Mouse (Mus musculus): Measurements from ENCODE around the gene Tnip1. TPM values are rescaled to one million over a fixed set of nuclear protein-coding genes. Genes with fewer than 3 reads are reported as not detected.

The Tnip1 gene
- total and polyA plus RNA-seq, 2 experiments from 2014 or later: 16.6 to 19.7 TPM

DNA sequence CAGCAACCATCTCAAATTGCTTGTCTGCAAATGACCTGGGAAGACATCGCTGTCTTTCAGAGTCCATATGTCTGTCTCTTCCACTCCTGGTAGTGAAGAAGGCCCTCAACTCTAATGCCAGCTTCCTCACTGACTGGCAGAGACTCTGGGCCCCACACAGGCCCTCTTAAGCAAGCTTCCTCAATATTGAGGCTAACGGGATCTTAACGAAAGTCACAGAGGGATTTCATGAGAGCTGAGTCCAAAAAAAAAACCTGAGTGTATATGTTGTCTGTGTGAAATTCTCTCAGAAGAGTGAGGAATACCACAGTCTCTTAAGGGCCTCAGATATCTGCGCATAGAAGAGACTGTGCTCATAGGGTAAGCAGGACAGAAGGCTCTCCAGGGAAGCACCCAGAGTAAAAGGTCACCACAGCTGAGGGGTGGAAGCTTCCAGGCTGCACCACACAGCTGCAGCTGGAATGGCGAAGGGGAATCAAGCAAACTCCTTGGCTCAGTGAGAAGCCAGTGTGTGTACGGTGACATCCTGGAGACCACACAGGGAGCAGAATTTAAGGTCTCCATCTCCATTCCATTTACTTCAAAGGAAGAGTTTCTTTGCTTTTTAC lies 41.6 kb downstream of the Tnip1 start:
- Histone ChIP-seq H3K36me3 (replicated peaks; ENCODE audit: control insufficient read depth, insufficient read depth, low read length) (peaks cover 86% of the 10 kb centered on the region), H3K27me3 (ENCODE audit: control insufficient read depth, insufficient read depth, low read length) (no peaks in the 10 kb centered on the region), H3K4me2 (ENCODE audit: low read depth, low read length) (no peak overlapping the region), H3K27ac (ENCODE audit: low read depth) (peak overlapping the region; percentile 58), H3K9ac (replicated peaks; ENCODE audit: low read depth, low read length) (0 out of 2 replicates have a peak overlapping the region, but pooled peaks have one; percentile 12), H3K4me3 (ENCODE audit: low read depth, low read length) (no peak overlapping the region), H3K4me1 (ENCODE audit: control insufficient read depth, insufficient read depth) (0 out of 2 replicates have a peak, but pooled peaks cover 18% of the 10 kb centered on the region), H3K9me3 (replicated peaks; ENCODE audit: control insufficient read depth, low read length) (no peaks in the 10 kb centered on the region)
- ATAC-seq (ENCODE audit: insufficient read depth, low read depth) (no peak), DNase-seq (ENCODE audit: low spot score) (no peak)
- TF ChIP-seq EP300 (IDR thresholded peaks at IDR 0.05; ENCODE audit: low read depth): no peak
- no peak for TF ChIP-seq CTCF (IDR thresholded peaks at IDR 0.05; ENCODE audit: low read depth)
- WGBS: 72% methylated on average over 6 of the region's 6 CpGs

DNA sequence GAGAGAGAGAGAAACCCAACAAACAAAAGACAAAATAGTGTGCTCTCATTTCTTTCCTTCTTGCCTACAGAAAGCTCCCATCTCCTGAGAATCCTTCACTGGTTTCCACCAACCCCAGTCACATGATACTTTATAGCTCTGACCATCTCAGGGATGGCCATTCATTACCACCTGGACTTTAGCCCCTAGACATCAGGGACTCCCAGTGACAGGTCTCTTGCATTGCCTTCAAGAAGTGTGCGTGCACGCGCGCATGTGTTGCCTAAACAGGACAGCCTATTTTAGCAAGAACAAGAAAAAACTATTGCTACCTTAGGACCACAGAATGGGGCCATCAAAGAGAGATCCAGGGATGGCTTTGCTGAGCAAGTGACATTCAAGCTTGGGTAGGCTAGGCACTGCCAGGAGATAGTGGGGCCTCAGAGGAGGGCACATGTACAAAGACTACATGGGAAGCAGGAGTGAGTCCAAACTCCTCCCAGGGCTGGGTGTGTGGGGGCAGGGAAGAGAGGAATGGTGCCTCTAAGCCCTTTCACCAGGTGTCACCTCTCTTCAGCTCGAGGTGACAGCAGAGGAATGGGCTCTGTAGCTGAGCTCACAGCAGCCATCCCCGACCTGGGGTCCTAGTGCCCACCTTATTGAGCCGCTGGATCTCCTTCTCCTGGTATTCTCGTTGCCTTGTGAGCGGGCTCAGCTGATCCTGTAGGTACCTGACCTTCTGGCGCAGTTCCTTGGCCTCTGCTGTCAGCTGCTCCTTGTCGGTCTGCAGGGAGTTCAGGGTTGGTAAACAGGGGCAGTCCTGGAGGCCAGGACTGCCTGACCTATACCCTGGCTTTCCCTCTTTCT lies 42.4 kb downstream of the Tnip1 start:
- TF ChIP-seq CTCF (IDR thresholded peaks at IDR 0.05; ENCODE audit: low read depth) (no peak), EP300 (IDR thresholded peaks at IDR 0.05; ENCODE audit: low read depth) (no peak)
- ATAC-seq (ENCODE audit: insufficient read depth, low read depth) (peak; percentile 72), DNase-seq (ENCODE audit: low spot score) (no peak)
- WGBS: 61% methylated on average over 11 of the region's 11 CpGs
- H3K9ac ChIP-seq (replicated peaks; ENCODE audit: low read depth, low read length): 0 out of 2 replicates have a peak overlapping the region, but pooled peaks have one; percentile 7
- H3K4me1 ChIP-seq (ENCODE audit: control insufficient read depth, insufficient read depth): 0 out of 2 replicates have a peak, but pooled peaks cover 18% of the 10 kb centered on the region
- H3K4me3 ChIP-seq (ENCODE audit: low read depth, low read length): no peak overlapping the region
- peak overlapping the region; percentile 58 for H3K27ac ChIP-seq (ENCODE audit: low read depth)
- no peaks in the 10 kb centered on the region for H3K9me3 ChIP-seq (replicated peaks; ENCODE audit: control insufficient read depth, low read length)
- H3K4me2 ChIP-seq (ENCODE audit: low read depth, low read length): no peak overlapping the region
- H3K36me3 ChIP-seq (replicated peaks; ENCODE audit: control insufficient read depth, insufficient read depth, low read length): peaks cover 87% of the 10 kb centered on the region
- H3K27me3 ChIP-seq (ENCODE audit: control insufficient read depth, insufficient read depth, low read length): no peaks in the 10 kb centered on the region

DNA sequence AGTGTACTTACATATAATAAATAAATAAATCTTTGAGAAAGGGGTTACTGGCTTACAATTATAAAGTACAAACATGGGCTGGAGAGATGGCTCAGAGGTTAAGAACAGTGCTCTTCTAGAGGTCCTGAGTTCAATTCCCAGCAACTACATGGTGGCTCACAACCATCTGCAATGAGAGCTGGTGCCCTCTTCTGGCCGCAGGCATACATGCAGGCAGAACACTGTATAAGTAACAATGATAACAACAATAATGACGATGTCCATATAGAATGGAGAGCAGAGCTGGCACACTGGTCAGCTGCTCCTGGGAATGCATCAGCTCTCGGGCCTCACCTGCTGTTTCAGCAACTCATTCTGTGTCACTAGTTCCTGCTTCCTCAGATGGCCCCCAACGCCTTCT lies 44.4 kb downstream of the Tnip1 start:
- H3K27ac ChIP-seq (ENCODE audit: low read depth): no peak overlapping the region
- DNase-seq (ENCODE audit: low spot score) (no peak), ATAC-seq (ENCODE audit: insufficient read depth, low read depth) (no peak)
- no peaks in the 10 kb centered on the region for H3K9me3 ChIP-seq (replicated peaks; ENCODE audit: control insufficient read depth, low read length)
- TF ChIP-seq EP300 (IDR thresholded peaks at IDR 0.05; ENCODE audit: low read depth) (no peak), CTCF (IDR thresholded peaks at IDR 0.05; ENCODE audit: low read depth) (peak; percentile 11; the same call in 1 of the 2 replicates)
- H3K4me3 ChIP-seq (ENCODE audit: low read depth, low read length): no peak overlapping the region
- H3K27me3 ChIP-seq (ENCODE audit: control insufficient read depth, insufficient read depth, low read length): no peaks in the 10 kb centered on the region
- no peak overlapping the region for H3K9ac ChIP-seq (replicated peaks; ENCODE audit: low read depth, low read length)
- 0 out of 2 replicates have a peak, but pooled peaks cover 18% of the 10 kb centered on the region for H3K4me1 ChIP-seq (ENCODE audit: control insufficient read depth, insufficient read depth)
- H3K4me2 ChIP-seq (ENCODE audit: low read depth, low read length): no peak overlapping the region
- peaks cover 92% of the 10 kb centered on the region for H3K36me3 ChIP-seq (replicated peaks; ENCODE audit: control insufficient read depth, insufficient read depth, low read length)
- 93% methylated on average over 4 of the region's 4 CpGs for WGBS

DNA sequence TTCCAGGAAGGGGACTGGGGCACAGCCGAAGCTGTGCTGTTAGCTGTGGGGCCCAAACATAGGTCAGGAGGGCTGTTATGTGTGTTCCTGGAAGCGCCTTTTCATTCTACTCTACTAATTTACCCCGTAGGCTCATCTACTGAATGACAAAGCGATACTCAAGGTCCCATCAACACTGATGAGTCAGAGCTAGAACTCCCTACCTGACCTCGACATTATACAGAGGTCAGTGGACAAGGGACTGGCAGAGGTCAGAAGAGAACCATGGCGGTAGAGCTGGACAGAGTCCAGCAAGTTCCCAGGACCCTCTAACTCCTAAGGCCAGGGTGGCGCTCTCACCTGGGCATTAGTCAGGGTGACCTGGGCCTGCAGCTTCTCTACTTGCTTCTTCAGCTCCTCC lies 45.3 kb downstream of the Tnip1 start:
- H3K4me1 ChIP-seq (ENCODE audit: control insufficient read depth, insufficient read depth): 0 out of 2 replicates have a peak, but pooled peaks cover 18% of the 10 kb centered on the region
- TF ChIP-seq CTCF (IDR thresholded peaks at IDR 0.05; ENCODE audit: low read depth) (no peak), EP300 (IDR thresholded peaks at IDR 0.05; ENCODE audit: low read depth) (no peak)
- 82% methylated on average over 7 of the region's 7 CpGs for WGBS
- H3K36me3 ChIP-seq (replicated peaks; ENCODE audit: control insufficient read depth, insufficient read depth, low read length): peaks cover 90% of the 10 kb centered on the region
- no peak for ATAC-seq (ENCODE audit: insufficient read depth, low read depth)
- no peaks in the 10 kb centered on the region for H3K27me3 ChIP-seq (ENCODE audit: control insufficient read depth, insufficient read depth, low read length)
- DNase-seq (ENCODE audit: low spot score): no peak
- no peaks in the 10 kb centered on the region for H3K9me3 ChIP-seq (replicated peaks; ENCODE audit: control insufficient read depth, low read length)
- no peak overlapping the region for H3K4me3 ChIP-seq (ENCODE audit: low read depth, low read length)
- no peak overlapping the region for H3K4me2 ChIP-seq (ENCODE audit: low read depth, low read length)
- no peak overlapping the region for H3K27ac ChIP-seq (ENCODE audit: low read depth)
- no peak overlapping the region for H3K9ac ChIP-seq (replicated peaks; ENCODE audit: low read depth, low read length)

DNA sequence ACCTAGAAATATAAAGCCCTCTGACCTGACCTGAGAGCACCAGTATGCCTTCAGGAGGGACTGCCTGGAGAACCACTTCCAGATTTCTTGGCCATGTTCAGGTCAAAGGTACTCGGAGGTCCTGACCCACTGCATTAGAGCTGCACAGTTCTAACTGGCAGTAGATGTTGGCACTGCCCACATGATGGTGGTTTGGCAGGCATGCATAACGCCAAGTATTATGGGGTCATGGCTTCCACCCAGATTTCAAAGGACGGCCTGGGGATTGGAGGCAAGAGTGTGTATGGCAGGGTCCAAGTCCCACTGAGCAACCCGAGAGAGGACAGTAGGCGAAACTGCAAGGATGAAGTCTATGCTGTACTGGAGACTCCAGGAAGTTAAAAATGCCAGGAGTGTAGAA lies 48.9 kb downstream of the Tnip1 start:
- H3K36me3 ChIP-seq (replicated peaks; ENCODE audit: control insufficient read depth, insufficient read depth, low read length): peaks cover 92% of the 10 kb centered on the region
- H3K27me3 ChIP-seq (ENCODE audit: control insufficient read depth, insufficient read depth, low read length): no peaks in the 10 kb centered on the region
- no peak for ATAC-seq (ENCODE audit: insufficient read depth, low read depth)

More for the DNA sequence above, 48.9 kb downstream of the Tnip1 start:
- no peak overlapping the region for H3K4me2 ChIP-seq (ENCODE audit: low read depth, low read length)
- no peak overlapping the region for H3K27ac ChIP-seq (ENCODE audit: low read depth)
- TF ChIP-seq CTCF (IDR thresholded peaks at IDR 0.05; ENCODE audit: low read depth) (no peak), EP300 (IDR thresholded peaks at IDR 0.05; ENCODE audit: low read depth) (no peak)
- H3K4me3 ChIP-seq (ENCODE audit: low read depth, low read length): no peak overlapping the region
- H3K9me3 ChIP-seq (replicated peaks; ENCODE audit: control insufficient read depth, low read length): no peaks in the 10 kb centered on the region
- WGBS: 94% methylated on average over 5 of the region's 5 CpGs
- H3K9ac ChIP-seq (replicated peaks; ENCODE audit: low read depth, low read length): no peak overlapping the region
- no peak for DNase-seq (ENCODE audit: low spot score)
- H3K4me1 ChIP-seq (ENCODE audit: control insufficient read depth, insufficient read depth): no peaks in the 10 kb centered on the region
